In the genomic region with DNA sequence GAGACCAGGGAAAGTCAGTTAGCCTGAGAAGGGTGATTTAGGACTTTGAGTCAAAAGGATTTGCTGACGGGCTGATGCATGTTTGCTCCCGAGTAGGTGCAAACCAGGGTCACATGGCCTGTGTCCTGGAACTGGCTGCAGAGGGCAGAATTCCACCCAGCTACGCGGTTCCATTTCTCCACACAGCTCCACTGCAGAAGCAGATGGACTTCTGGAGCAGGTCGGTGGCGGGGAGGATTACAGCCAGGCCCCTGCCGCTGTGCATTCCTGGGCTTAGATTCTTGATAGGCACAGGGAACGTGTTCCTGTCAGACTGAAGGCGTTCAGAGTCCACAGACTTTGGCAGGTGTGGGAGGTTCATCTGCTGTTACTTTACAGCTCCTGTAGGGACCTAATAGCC, we compare ENCODE assay signal across 34 mouse cellular contexts.
DNase-seq lines count a peak whose midpoint lies in the region; ATAC-seq and TF ChIP-seq lines count a peak whose summit lies in the region.
"Had no signal": no experiment of that assay in that cellular context is flagged by ENCODE, and none has a peak within 500 bp of the region (broad histone marks: within the 10 kb centered on the region; RNA-seq: fewer than 3 reads in every experiment).

No protein-coding gene starts in this region.

- no peak overlapping the region for H3K4me2 ChIP-seq in hindbrain, postnatal 0 days (ENCODE audit: low read depth, low read length)
- H3K4me2 ChIP-seq in liver, embryonic 12.5 days: no peak overlapping the region
- H3K4me2 ChIP-seq in kidney, postnatal 0 days (ENCODE audit: low read length): no peak overlapping the region
- H3K4me2 ChIP-seq: embryonic facial prominence, embryonic 12.5 days; heart, embryonic 11.5 days; limb, embryonic 13.5 days; liver, embryonic 13.5 days; midbrain, embryonic 12.5 days; neural tube, embryonic 13.5 days had no signal

- no peak for TF ChIP-seq CTCF in hindbrain, postnatal 0 days (IDR thresholded peaks at IDR 0.05; ENCODE audit: low read depth)
- no peak for TF ChIP-seq CTCF in liver, adult 2 months (IDR thresholded peaks at IDR 0.05; ENCODE audit: low read depth, low read length)
- TF ChIP-seq CTCF in kidney, postnatal 0 days (IDR thresholded peaks at IDR 0.05; ENCODE audit: low read depth): no peak

- no peak overlapping the region for H3K4me3 ChIP-seq in hindbrain, embryonic 10.5 days
- H3K4me3 ChIP-seq in hindbrain, postnatal 0 days (ENCODE audit: low read length): no peak overlapping the region
- H3K4me3 ChIP-seq in liver, adult 2 months (ENCODE audit: insufficient read depth, low read depth, low read length): no peak overlapping the region
- H3K4me3 ChIP-seq in liver, embryonic 12.5 days: no peak overlapping the region
- no peak overlapping the region for H3K4me3 ChIP-seq in kidney, postnatal 0 days (replicated peaks; ENCODE audit: low read depth, low read length)
- H3K4me3 ChIP-seq: embryonic facial prominence, embryonic 12.5 days; limb, embryonic 13.5 days; liver, embryonic 13.5 days; midbrain, embryonic 12.5 days; myocyte; neural tube, embryonic 13.5 days had no signal

- 0 out of 2 replicates have a peak overlapping the region, but pooled peaks have one; percentile 29 for H3K27ac ChIP-seq in hindbrain, embryonic 10.5 days
- no peak overlapping the region for H3K27ac ChIP-seq in hindbrain, postnatal 0 days
- no peak overlapping the region for H3K27ac ChIP-seq in liver, adult 2 months (replicated peaks; ENCODE audit: insufficient read depth, low read depth, low read length)
- H3K27ac ChIP-seq in liver, embryonic 12.5 days: no peak overlapping the region
- no peak overlapping the region for H3K27ac ChIP-seq in kidney, postnatal 0 days
- H3K27ac ChIP-seq: embryonic facial prominence, embryonic 12.5 days; limb, embryonic 13.5 days; liver, embryonic 13.5 days; midbrain, embryonic 12.5 days; neural tube, embryonic 13.5 days had no signal

- no peaks in the 10 kb centered on the region for H3K27me3 ChIP-seq in hindbrain, embryonic 10.5 days (ENCODE audit: insufficient read depth, poor library complexity, severe bottlenecking)
- no peaks in the 10 kb centered on the region for H3K27me3 ChIP-seq in hindbrain, postnatal 0 days (ENCODE audit: insufficient read depth, low read length)
- H3K27me3 ChIP-seq in liver, adult 2 months (ENCODE audit: control insufficient read depth, insufficient read depth, low read length): no peaks in the 10 kb centered on the region; the same call in 1 of the 2 replicates
- H3K27me3 ChIP-seq in liver, embryonic 12.5 days (replicated peaks): no peaks in the 10 kb centered on the region
- H3K27me3 ChIP-seq in kidney, postnatal 0 days (ENCODE audit: insufficient read depth, low read length): no peaks in the 10 kb centered on the region
- H3K27me3 ChIP-seq: embryonic facial prominence, embryonic 12.5 days; limb, embryonic 13.5 days; liver, embryonic 13.5 days; megakaryocyte, embryonic 14.5 days; midbrain, embryonic 12.5 days; neural tube, embryonic 13.5 days had no signal

- no peak for TF ChIP-seq POLR2A in liver, adult 2 months (IDR thresholded peaks at IDR 0.05; ENCODE audit: extremely low read depth, insufficient read depth, low read length)

- peaks cover 22% of the 10 kb centered on the region for H3K4me1 ChIP-seq in hindbrain, embryonic 10.5 days (replicated peaks)
- H3K4me1 ChIP-seq in hindbrain, postnatal 0 days (ENCODE audit: insufficient read depth, low read length): 0 out of 2 replicates have a peak, but pooled peaks cover 1% of the 10 kb centered on the region
- H3K4me1 ChIP-seq in liver, adult 2 months (ENCODE audit: control insufficient read depth, insufficient read depth, low read length): no peaks in the 10 kb centered on the region
- no peaks in the 10 kb centered on the region; the same call in 1 of the 2 replicates for H3K4me1 ChIP-seq in liver, embryonic 12.5 days
- H3K4me1 ChIP-seq in kidney, postnatal 0 days (replicated peaks; ENCODE audit: insufficient read depth, low read length): no peaks in the 10 kb centered on the region
- H3K4me1 ChIP-seq: embryonic facial prominence, embryonic 12.5 days; limb, embryonic 13.5 days; liver, embryonic 13.5 days; megakaryocyte, embryonic 14.5 days had no signal

- no peak for DNase-seq in hindbrain, embryonic 10.5 days (ENCODE audit: low spot score)
- DNase-seq in hindbrain, postnatal 0 days (ENCODE audit: low spot score): no peak
- peak; percentile 3 for DNase-seq in liver, adult 2 months (ENCODE audit: extremely low read depth, low read depth, low spot score)
- no peak for DNase-seq in kidney, postnatal 0 days (ENCODE audit: low spot score)
- DNase-seq in kidney, postnatal 36 days: peak; percentile 37 to 57
- DNase-seq in thymus, adult 18-20 months: no peak
- DNase-seq in Muller cell, postnatal 12 days (ENCODE audit: inconsistent ontology term): no peak
- DNase-seq: adrenal gland, adult 2 months; adrenal gland, postnatal 36 days; B cell, adult 2 months; cerebellum, adult 18-20 months; cerebellum, postnatal 36 days; embryo, embryonic 11 days; gastrocnemius, postnatal 14 days; heart, adult 11 months; heart, postnatal 10 days; liver, embryonic 13.5 days; lung, adult 18-20 months; lung, postnatal 4 days; retina, postnatal 1 day; spleen, adult 18-20 months; thymus, postnatal 25 days had no signal

- no peak overlapping the region for H3K9ac ChIP-seq in hindbrain, postnatal 0 days (replicated peaks; ENCODE audit: low read length)
- no peak overlapping the region for H3K9ac ChIP-seq in liver, adult 2 months (ENCODE audit: low read depth, low read length)
- no peak overlapping the region for H3K9ac ChIP-seq in liver, embryonic 12.5 days
- H3K9ac ChIP-seq in kidney, postnatal 0 days (ENCODE audit: low read depth, low read length): no peak overlapping the region
- H3K9ac ChIP-seq: embryonic facial prominence, embryonic 12.5 days; limb, embryonic 13.5 days; liver, embryonic 13.5 days; midbrain, embryonic 12.5 days; neural tube, embryonic 13.5 days had no signal

- 81% methylated on average over 9 of the region's 9 CpGs for WGBS in hindbrain, embryonic 10.5 days
- WGBS in hindbrain, postnatal 0 days: 67% methylated on average over 9 of the region's 9 CpGs
- 50% methylated on average over 9 of the region's 9 CpGs for WGBS in liver, adult 2 months
- 54% methylated on average over 9 of the region's 9 CpGs for WGBS in liver, embryonic 12.5 days (ENCODE audit: insufficient replicate concordance)
- WGBS in kidney, postnatal 0 days: 49% methylated on average over 9 of the region's 9 CpGs

- no peaks in the 10 kb centered on the region for H3K9me3 ChIP-seq in hindbrain, embryonic 10.5 days
- no peaks in the 10 kb centered on the region for H3K9me3 ChIP-seq in hindbrain, postnatal 0 days (ENCODE audit: low read length)
- no peaks in the 10 kb centered on the region for H3K9me3 ChIP-seq in liver, embryonic 12.5 days (replicated peaks)
- no peaks in the 10 kb centered on the region for H3K9me3 ChIP-seq in kidney, postnatal 0 days (replicated peaks; ENCODE audit: low read length)
- H3K9me3 ChIP-seq: embryonic facial prominence, embryonic 12.5 days; limb, embryonic 13.5 days; midbrain, embryonic 12.5 days; neural tube, embryonic 13.5 days had no signal

- no peaks in the 10 kb centered on the region for H3K79me2 ChIP-seq in liver, adult 2 months (ENCODE audit: control insufficient read depth, insufficient read depth, low read length)

- no peak for ATAC-seq in hindbrain, postnatal 0 days
- no peak for ATAC-seq in liver, embryonic 12.5 days
- peak; percentile 29; the same call in 1 of the 2 replicates for ATAC-seq in kidney, postnatal 0 days (replicated peaks; ENCODE audit: low FRiP score, low read depth)
- ATAC-seq: activated CD4-positive, CD25-positive, alpha-beta regulatory T cell, adult 4 months; forebrain, embryonic 14.5 days; hindbrain, embryonic 16.5 days; lung, postnatal 0 days had no signal

- no peaks in the 10 kb centered on the region for H3K36me3 ChIP-seq in hindbrain, embryonic 10.5 days
- no peaks in the 10 kb centered on the region for H3K36me3 ChIP-seq in hindbrain, postnatal 0 days (ENCODE audit: insufficient read depth, low read length)
- no peaks in the 10 kb centered on the region for H3K36me3 ChIP-seq in liver, adult 2 months (ENCODE audit: control insufficient read depth, insufficient read depth, low read length)
- H3K36me3 ChIP-seq in liver, embryonic 12.5 days: no peaks in the 10 kb centered on the region
- no peaks in the 10 kb centered on the region for H3K36me3 ChIP-seq in kidney, postnatal 0 days (ENCODE audit: insufficient read depth, low read length)
- H3K36me3 ChIP-seq: embryonic facial prominence, embryonic 12.5 days; limb, embryonic 13.5 days; liver, embryonic 13.5 days; midbrain, embryonic 12.5 days had no signal

Comparison
In these comparisons a context has a peak if more than half of its experiments do, and no peak if none do; other contexts are left out.
1. DNase-seq: peak in liver, adult 2 months (single experiment) and kidney, postnatal 36 days (2 of 2); none in hindbrain, embryonic 10.5 days (single experiment), hindbrain, postnatal 0 days (single experiment), kidney, postnatal 0 days (single experiment), thymus, adult 18-20 months (0 of 2) and Muller cell, postnatal 12 days (single experiment).